Mouse (Mus musculus) stomach, postnatal 0 days (tissue): ENCODE results near the gene Atat1. TPM values are rescaled to one million over a fixed set of nuclear protein-coding genes. Genes with fewer than 3 reads are reported as not detected.
"Not testable (repeated sequence)": the region's sequence is repeated elsewhere in the genome, so short reads cannot be mapped to it uniquely, and the experiment has no call there.

Experiments
- ATAC-seq: fragments of 200-750 bp; cut with Nextera tagmentation; 2 replicates; pipeline ENCODE4 v1.8.0; 2017; ENCODE audit not compliant: low FRiP score, low TSS enrichment
- DNase-seq: peaks from one replicate; pipeline ENCODE4 v3.0.0-alpha.2; 2016; ENCODE audit warnings: low spot score
- H3K27ac ChIP-seq: fragments of 300-500 bp; sonication (generic); replicated peaks from 2 replicates; pipeline ENCODE4 v1.5.1; 2014; ENCODE audit warnings: mild to moderate bottlenecking, control low read depth
- H3K27me3 ChIP-seq: fragments of 300-500 bp; sonication (generic); 2 replicates; pipeline ENCODE4 v1.6.1; 2014; ENCODE audit warnings: low read length; ENCODE audit not compliant: control insufficient read depth, insufficient read depth
- H3K36me3 ChIP-seq: fragments of 300-500 bp; sonication (generic); 2 replicates; pipeline ENCODE4 v1.6.1; 2014; ENCODE audit warnings: low read length, mixed read lengths; ENCODE audit not compliant: control insufficient read depth, insufficient read depth
- H3K4me1 ChIP-seq: fragments of 300-500 bp; sonication (generic); replicated peaks from 2 replicates; pipeline ENCODE4 v1.6.1; 2014; ENCODE audit warnings: antibody characterized with exemption; ENCODE audit not compliant: control insufficient read depth, insufficient read depth
- H3K4me2 ChIP-seq: fragments of 300-500 bp; sonication (generic); replicated peaks from 2 replicates; pipeline ENCODE4 v1.6.1; 2014; ENCODE audit warnings: low read depth, mild to moderate bottlenecking, control low read depth, moderate library complexity
- H3K4me3 ChIP-seq: fragments of 300-500 bp; sonication (generic); 2 replicates; pipeline ENCODE4 v1.5.1; 2014; ENCODE audit warnings: low read depth, low read length, control low read depth
- H3K9ac ChIP-seq: fragments of 300-500 bp; sonication (generic); 2 replicates; pipeline ENCODE4 v1.6.1; 2014; ENCODE audit warnings: mild to moderate bottlenecking, low read length, control low read depth, mixed read lengths
- H3K9me3 ChIP-seq: fragments of 300-500 bp; sonication (generic); 2 replicates; pipeline ENCODE4 v1.6.1; 2016; ENCODE audit warnings: low read length; ENCODE audit not compliant: control insufficient read depth
- CTCF ChIP-seq: IDR thresholded peaks from 2 replicates; pipeline ENCODE4 v1.5.1; 2016; ENCODE audit warnings: antibody characterized with exemption, low read depth, mild to moderate bottlenecking, moderate library complexity
- EP300 ChIP-seq: optimal IDR thresholded peaks from 2 replicates; pipeline ENCODE3; 2016; ENCODE audit warnings: antibody characterized with exemption
- WGBS: fragments of 180-500 bp; shearing (Covaris S2); extraction: QIAGEN DNeasy Blood & Tissue Kit; methylation state at CpG from one replicate; pipeline ENCODE4 v1.1.7; 2014; 5-methylcytosine and 5-hydroxymethylcytosine counted together
- polyA plus RNA-seq: library from polyadenylated mRNA; unstranded; fragments of >200 nt; fragmentation: Nextera tagmentation; extraction: Ambion mirVana; gene quantifications from 2 replicates; pipeline ENCODE4 v1.2.1, GENCODE M21; 2015

The Atat1 gene
- polyA plus RNA-seq, 1 experiment from 2014 or later, result 12.7 TPM

DNA sequence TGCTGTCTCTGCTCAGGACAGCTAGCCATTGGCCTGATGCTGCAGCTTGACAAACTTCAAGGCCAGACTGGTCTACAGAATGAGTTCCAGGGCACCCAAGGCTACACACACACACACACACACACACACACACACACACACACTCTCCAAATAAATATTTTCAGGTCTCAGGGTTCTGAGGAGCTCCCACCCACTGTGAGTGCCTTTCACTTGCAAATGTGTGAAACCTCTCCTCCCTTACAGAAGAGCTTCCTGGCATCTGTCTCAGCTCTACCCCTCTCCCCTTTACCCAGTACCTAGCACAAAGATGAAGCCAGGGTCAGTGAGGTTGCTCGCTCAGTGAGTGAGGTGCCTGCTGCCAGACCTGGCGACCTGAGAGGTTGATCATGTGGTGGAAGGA lies 29.2 kb upstream of the Atat1 start:
- Histone ChIP-seq H3K36me3 (no peaks in the 10 kb centered on the region), H3K9ac (no peak overlapping the region), H3K9me3 (no peaks in the 10 kb centered on the region), H3K27me3 (no peaks in the 10 kb centered on the region), H3K4me2 (no peak overlapping the region), H3K4me1 (no peaks in the 10 kb centered on the region), H3K27ac (no peak overlapping the region), H3K4me3 (no peak overlapping the region)
- ATAC-seq (no peak), DNase-seq (no peak)
- TF ChIP-seq CTCF, result no peak
- TF ChIP-seq EP300, result no peak
- 47% methylated on average over 2 of the region's 2 CpGs for WGBS

DNA sequence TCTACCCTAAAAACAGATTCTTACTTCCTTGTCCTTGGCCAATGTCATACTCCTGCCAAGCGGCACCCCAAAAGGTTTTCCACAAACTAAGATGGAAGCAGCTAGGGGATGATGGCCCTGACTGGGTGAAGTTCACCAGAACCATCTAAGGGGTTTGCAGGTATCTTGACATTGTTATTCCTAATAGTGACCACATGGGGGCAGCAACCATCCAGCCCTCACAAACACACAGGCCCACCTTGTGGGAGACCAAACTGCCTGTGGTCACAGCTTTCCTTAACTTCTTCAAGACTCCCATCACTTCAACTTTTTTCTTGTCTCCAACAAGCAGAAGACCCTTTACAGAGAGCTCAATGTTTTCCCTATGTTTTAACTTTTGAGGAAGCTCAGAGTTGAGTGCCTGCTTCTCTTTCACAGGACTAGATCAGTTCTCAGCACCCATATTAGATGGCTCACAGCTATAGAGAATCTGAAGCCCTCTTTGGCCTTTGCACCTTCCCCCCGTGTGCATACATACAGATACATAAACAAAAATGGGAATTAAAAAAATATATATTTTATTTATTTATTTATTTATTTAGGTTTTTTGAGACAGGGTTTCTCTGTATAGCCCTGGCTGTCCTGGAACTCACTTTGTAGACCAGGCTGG lies 27.9 kb upstream of the Atat1 start:
- WGBS, result 34% methylated on average over 2 of the region's 2 CpGs

DNA sequence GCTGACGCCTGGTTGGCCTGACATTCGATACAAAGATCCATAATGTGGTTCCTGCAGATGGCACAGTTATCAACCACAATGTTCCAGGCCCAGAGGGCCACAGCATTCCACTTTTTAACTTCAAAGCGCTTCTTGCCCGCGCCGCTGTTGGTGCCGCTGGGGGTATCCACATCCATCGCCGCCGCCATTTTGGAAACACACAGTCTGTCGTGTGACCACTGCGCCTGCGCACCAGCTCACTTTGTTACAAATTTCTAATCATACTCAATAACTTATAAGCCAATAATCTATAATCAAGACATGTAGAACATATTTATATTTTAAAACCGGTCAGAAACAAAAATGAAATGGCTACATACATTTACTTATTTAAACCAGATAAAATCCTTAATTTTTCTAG lies 25.9 kb upstream of the Atat1 start:
- not testable (repeated sequence) for H3K27ac ChIP-seq, DNase-seq, H3K27me3 ChIP-seq, H3K36me3 ChIP-seq, H3K9me3 ChIP-seq, ATAC-seq, H3K4me1 ChIP-seq, H3K4me3 ChIP-seq, H3K4me2 ChIP-seq, H3K9ac ChIP-seq
- 89% methylated on average over 14 of the region's 14 CpGs for WGBS

More for the DNA sequence above, 27.9 kb upstream of the Atat1 start:
- H3K9ac ChIP-seq, result no peak overlapping the region
- peak; percentile 57 for ATAC-seq
- H3K9me3 ChIP-seq, result no peaks in the 10 kb centered on the region
- H3K4me2 ChIP-seq, result no peak overlapping the region
- peak; percentile 43 for DNase-seq
- H3K27ac ChIP-seq, result no peak overlapping the region
- H3K27me3 ChIP-seq, result no peaks in the 10 kb centered on the region
- no peak overlapping the region for H3K4me3 ChIP-seq
- no peak for TF ChIP-seq EP300
- peak; percentile 90 for TF ChIP-seq CTCF
- H3K4me1 ChIP-seq, result no peaks in the 10 kb centered on the region
- H3K36me3 ChIP-seq, result no peaks in the 10 kb centered on the region

DNA sequence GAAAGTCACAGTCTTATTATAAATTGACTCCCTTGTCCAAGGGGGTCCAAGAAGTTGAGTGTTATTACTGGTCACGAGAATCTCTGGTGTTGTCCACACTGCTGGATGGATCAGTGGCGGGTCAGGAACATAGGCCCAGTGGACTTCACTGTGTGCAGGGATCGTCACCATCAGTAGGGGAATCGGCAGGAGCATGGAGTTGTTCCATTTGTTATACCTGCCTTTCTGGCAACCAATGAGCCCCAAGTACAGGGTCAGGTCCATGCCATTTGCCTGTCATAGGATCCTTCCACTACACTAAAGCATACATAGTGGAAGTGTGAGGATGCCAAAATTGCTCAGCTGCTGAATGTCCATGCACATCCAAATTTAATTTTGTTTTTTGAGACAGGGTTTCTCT lies 22.7 kb upstream of the Atat1 start:
- TF ChIP-seq CTCF, result no peak
- no peak for TF ChIP-seq EP300
- H3K9me3 ChIP-seq, result no peaks in the 10 kb centered on the region
- no peak for DNase-seq
- no peak overlapping the region for H3K4me3 ChIP-seq
- H3K4me1 ChIP-seq, result no peaks in the 10 kb centered on the region
- 88% methylated on average over 4 of the region's 4 CpGs for WGBS
- no peak overlapping the region for H3K4me2 ChIP-seq
- no peak overlapping the region for H3K27ac ChIP-seq
- no peaks in the 10 kb centered on the region for H3K27me3 ChIP-seq
- ATAC-seq, result no peak
- H3K36me3 ChIP-seq, result peaks cover 24% of the 10 kb centered on the region
- H3K9ac ChIP-seq, result no peak overlapping the region

DNA sequence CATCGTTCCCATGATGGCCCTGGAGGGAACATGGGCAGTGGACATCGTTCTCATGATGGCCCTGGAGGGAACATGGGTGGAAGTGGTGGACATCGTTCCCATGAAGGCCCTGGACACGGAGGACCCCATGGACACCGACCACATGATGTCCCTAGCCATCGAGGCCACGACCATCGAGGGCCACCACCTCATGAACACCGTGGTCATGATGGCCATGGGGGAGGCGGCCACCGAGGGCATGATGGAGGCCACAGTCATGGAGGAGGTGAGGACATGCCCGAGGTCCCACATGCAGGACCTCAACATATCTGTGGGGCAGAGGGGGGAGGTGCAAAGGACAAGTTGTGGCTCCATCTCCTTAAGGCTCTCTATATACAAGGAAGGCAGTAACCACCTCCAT lies 20.8 kb upstream of the Atat1 start:
- peaks cover 31% of the 10 kb centered on the region for H3K36me3 ChIP-seq
- H3K4me3 ChIP-seq, result no peak overlapping the region
- TF ChIP-seq EP300 (no peak), CTCF (no peak)
- no peaks in the 10 kb centered on the region for H3K27me3 ChIP-seq
- H3K9me3 ChIP-seq, result no peaks in the 10 kb centered on the region
- ATAC-seq (peak; percentile 21; the same call in 1 of the 2 replicates), DNase-seq (no peak)
- 96% methylated on average over 12 of the region's 12 CpGs for WGBS
- H3K4me2 ChIP-seq, result no peak overlapping the region
- no peak overlapping the region for H3K27ac ChIP-seq
- no peak overlapping the region for H3K9ac ChIP-seq
- no peaks in the 10 kb centered on the region for H3K4me1 ChIP-seq

DNA sequence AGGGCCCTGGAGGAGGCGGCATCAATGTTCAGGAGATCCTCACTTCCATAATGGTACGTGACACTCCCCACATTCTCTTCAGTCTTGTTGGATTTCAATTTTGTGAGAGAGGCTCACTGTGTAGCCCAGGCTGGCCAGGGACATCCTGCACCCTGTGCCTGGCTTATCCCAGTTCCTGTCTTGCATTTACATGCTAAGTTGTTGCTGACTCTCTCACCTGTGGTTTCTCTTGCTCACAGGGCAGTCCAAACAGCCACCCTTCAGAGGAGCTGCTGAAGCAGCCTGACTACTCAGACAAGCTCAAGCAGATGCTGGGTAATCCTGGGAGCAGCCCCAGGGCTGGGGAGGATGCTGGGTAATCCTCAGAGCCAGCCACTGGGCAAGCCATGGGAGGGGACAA lies 19.7 kb upstream of the Atat1 start:
- no peak overlapping the region for H3K9ac ChIP-seq
- no peak overlapping the region for H3K4me2 ChIP-seq
- DNase-seq, result no peak
- H3K4me3 ChIP-seq, result no peak overlapping the region
- peaks cover 36% of the 10 kb centered on the region for H3K36me3 ChIP-seq
- H3K27me3 ChIP-seq, result no peaks in the 10 kb centered on the region
- TF ChIP-seq EP300 (no peak), CTCF (no peak)
- H3K4me1 ChIP-seq, result no peaks in the 10 kb centered on the region
- WGBS, result 97% methylated on average over 2 of the region's 2 CpGs
- H3K9me3 ChIP-seq, result no peaks in the 10 kb centered on the region
- no peak overlapping the region for H3K27ac ChIP-seq
- ATAC-seq, result no peak; the same call in 1 of the 2 replicates
